Mouse (Mus musculus): Measurements from ENCODE around the gene Rimbp2. TPM values are rescaled to one million over a fixed set of nuclear protein-coding genes. Genes with fewer than 3 reads are reported as not detected.

Gene Rimbp2
- polyA plus RNA-seq, 2 experiments, result 0.03 to 0.30 TPM

GRCm38 (mm10) chr5:128710596-128710995 lies 242.7 kb downstream of the Rimbp2 start:
- Histone ChIP-seq H3K4me3 (replicated peaks; ENCODE audit: low read length) (no peak overlapping the region), H3K36me3 (ENCODE audit: control insufficient read depth, insufficient read depth, low read length) (no peaks in the 10 kb centered on the region), H3K27ac (replicated peaks; ENCODE audit: low read depth, low read length) (no peak overlapping the region), H3K27me3 (ENCODE audit: control insufficient read depth, insufficient read depth, low read length) (no peaks in the 10 kb centered on the region), H3K9me3 (ENCODE audit: control insufficient read depth, low read length) (no peaks in the 10 kb centered on the region), H3K9ac (ENCODE audit: low read depth, low read length, severe bottlenecking) (no peak overlapping the region), H3K4me1 (ENCODE audit: control insufficient read depth, insufficient read depth, low read length) (no peaks in the 10 kb centered on the region), H3K4me2 (replicated peaks; ENCODE audit: low read depth, low read length, severe bottlenecking) (no peak overlapping the region)
- ATAC-seq (ENCODE audit: low FRiP score, low read depth) (no peak), DNase-seq (ENCODE audit: low spot score) (no peak)
- no peak for TF ChIP-seq POLR2A (IDR thresholded peaks at IDR 0.05; ENCODE audit: borderline replicate concordance, extremely low read depth, insufficient read depth, insufficient read length)
- WGBS, result 25% methylated on average over 8 of the region's 8 CpGs

GRCm38 (mm10) chr5:128708929-128709328 lies 244.4 kb downstream of the Rimbp2 start:
- H3K9me3 ChIP-seq (ENCODE audit: control insufficient read depth, low read length), result no peaks in the 10 kb centered on the region
- ATAC-seq (ENCODE audit: low FRiP score, low read depth) (no peak), DNase-seq (ENCODE audit: low spot score) (no peak)
- 67% methylated on average over 5 of the region's 5 CpGs for WGBS
- 0 out of 2 replicates have a peak, but pooled peaks cover 2% of the 10 kb centered on the region for H3K4me1 ChIP-seq (ENCODE audit: control insufficient read depth, insufficient read depth, low read length)
- TF ChIP-seq POLR2A (IDR thresholded peaks at IDR 0.05; ENCODE audit: borderline replicate concordance, extremely low read depth, insufficient read depth, insufficient read length), result no peak
- no peak overlapping the region for H3K4me3 ChIP-seq (replicated peaks; ENCODE audit: low read length)
- no peaks in the 10 kb centered on the region for H3K36me3 ChIP-seq (ENCODE audit: control insufficient read depth, insufficient read depth, low read length)
- no peak overlapping the region for H3K9ac ChIP-seq (ENCODE audit: low read depth, low read length, severe bottlenecking)
- no peak overlapping the region for H3K27ac ChIP-seq (replicated peaks; ENCODE audit: low read depth, low read length)
- no peaks in the 10 kb centered on the region for H3K27me3 ChIP-seq (ENCODE audit: control insufficient read depth, insufficient read depth, low read length)
- H3K4me2 ChIP-seq (replicated peaks; ENCODE audit: low read depth, low read length, severe bottlenecking), result no peak overlapping the region

Other genes starting within 250 kb of the Rimbp2 start
- gene Stx2, start 55.1 kb upstream of the Rimbp2 start, polyA plus RNA-seq (2012; rRNA removed), result 46.2 and 46.8 TPM in 2 replicates
- 28.6 and 33.3 TPM in 2 replicates for gene Stx2, start 55.1 kb upstream of the Rimbp2 start, polyA plus RNA-seq (2014; fragmentation: Nextera tagmentation; extraction: Ambion mirVana)
- 223 and 266 TPM in 2 replicates for gene Ran, start 66.6 kb upstream of the Rimbp2 start, polyA plus RNA-seq (2012; rRNA removed)
- gene Ran, start 66.6 kb upstream of the Rimbp2 start, polyA plus RNA-seq (2014; fragmentation: Nextera tagmentation; extraction: Ambion mirVana), result 456 and 476 TPM in 2 replicates
- 2.0 and 2.2 TPM in 2 replicates for gene Adgrd1, start 143.3 kb upstream of the Rimbp2 start, polyA plus RNA-seq (2012; rRNA removed)
- gene Adgrd1, start 143.3 kb upstream of the Rimbp2 start, polyA plus RNA-seq (2014; fragmentation: Nextera tagmentation; extraction: Ambion mirVana), result 1.0 and 1.9 TPM in 2 replicates

Measured in limb, embryonic 14.5 days (tissue).